Mouse (Mus musculus) bone marrow macrophage, adult 2 months (primary cell): ENCODE measurements around the gene Wdr77.

Source experiments
- CTCF ChIP-seq: IDR thresholded peaks from 2 replicates; pipeline ENCODE4 v1.5.1; 2012; ENCODE audit warnings: low read depth, mild to moderate bottlenecking, low read length, moderate library complexity
- POLR2A ChIP-seq: IDR thresholded peaks from 2 replicates; pipeline ENCODE4 v1.6.1; 2012; ENCODE audit warnings: mild to moderate bottlenecking, low read depth, low read length, borderline replicate concordance

GRCm38 (mm10) chr3:105974174-105974573 lies 15.0 kb downstream of the Wdr77 start:
- no peak for TF ChIP-seq POLR2A
- no peak for TF ChIP-seq CTCF
